Mouse (Mus musculus) hindbrain, embryonic 12.5 days (tissue): ENCODE results near the gene Sec24b. TPM values are rescaled to one million over a fixed set of nuclear protein-coding genes. Genes with fewer than 3 reads are reported as not detected.

Experiments
- ATAC-seq: fragments of 200-750 bp; cut with Nextera tagmentation; 2 replicates; pipeline ENCODE4 v1.8.0; 2017; ENCODE audit warnings: moderate TSS enrichment; ENCODE audit not compliant: low FRiP score
- H3K27ac ChIP-seq: fragments of 300-500 bp; sonication (generic); 2 replicates; pipeline ENCODE4 v1.5.1; 2016; ENCODE audit warnings: mild to moderate bottlenecking
- H3K27me3 ChIP-seq: fragments of 300-500 bp; sonication (generic); 2 replicates; pipeline ENCODE4 v1.6.1; 2016; ENCODE audit warnings: mild to moderate bottlenecking
- H3K36me3 ChIP-seq: fragments of 300-500 bp; sonication (generic); 2 replicates; pipeline ENCODE4 v1.6.1; 2016; ENCODE audit warnings: mild to moderate bottlenecking
- H3K4me1 ChIP-seq: fragments of 300-500 bp; sonication (generic); 2 replicates; pipeline ENCODE4 v1.6.1; 2016
- H3K4me2 ChIP-seq: fragments of 300-500 bp; sonication (generic); replicated peaks from 2 replicates; pipeline ENCODE4 v1.6.1; 2016; ENCODE audit warnings: mild to moderate bottlenecking
- H3K4me3 ChIP-seq: fragments of 300-500 bp; sonication (generic); 2 replicates; pipeline ENCODE4 v1.5.1; 2016; ENCODE audit warnings: mild to moderate bottlenecking
- H3K9ac ChIP-seq: fragments of 300-500 bp; sonication (generic); 2 replicates; pipeline ENCODE4 v1.6.1; 2016; ENCODE audit warnings: mild to moderate bottlenecking, moderate library complexity
- H3K9me3 ChIP-seq: fragments of 300-500 bp; sonication (generic); replicated peaks from 2 replicates; pipeline ENCODE4 v1.6.1; 2016; ENCODE audit warnings: mild to moderate bottlenecking
- WGBS: fragments of 180-500 bp; shearing (Covaris S2); methylation state at CpG from one replicate; pipeline ENCODE4 v1.1.7; 2016; 5-methylcytosine and 5-hydroxymethylcytosine counted together
- polyA plus RNA-seq: library from polyadenylated mRNA; unstranded; fragments of >200 nt; fragmentation: Nextera tagmentation; extraction: Ambion mirVana; gene quantifications from 2 replicates; pipeline ENCODE4 v1.2.1, GENCODE M21; 2016

Sec24b gene
- polyA plus RNA-seq, 1 experiment from 2014 or later = 36.8 TPM

- H3K4me1 ChIP-seq = peaks cover 13% of the 10 kb centered on the region; the same call in 1 of the 2 replicates
- H3K4me2 ChIP-seq = no peak overlapping the region
- H3K9ac ChIP-seq = no peak overlapping the region
- H3K36me3 ChIP-seq = 0 out of 2 replicates have a peak, but pooled peaks cover 4% of the 10 kb centered on the region
- no peak overlapping the region for H3K4me3 ChIP-seq
- no peak overlapping the region for H3K27ac ChIP-seq
- no peaks in the 10 kb centered on the region for H3K27me3 ChIP-seq
- WGBS = 77% methylated on average over 6 of the region's 6 CpGs
- no peak for ATAC-seq
- H3K9me3 ChIP-seq = no peaks in the 10 kb centered on the region
Observed at GRCm38 (mm10) chr3:130052541-130053298, 8.6 kb downstream of the Sec24b start.

GRCm38 (mm10) chr3:130052116-130052515, 9.2 kb downstream of the Sec24b start:
- H3K4me3 ChIP-seq = no peak overlapping the region
- no peak for ATAC-seq
- H3K9me3 ChIP-seq = no peaks in the 10 kb centered on the region
- no peak overlapping the region for H3K27ac ChIP-seq
- no peaks in the 10 kb centered on the region for H3K27me3 ChIP-seq
- peaks cover 13% of the 10 kb centered on the region; the same call in 1 of the 2 replicates for H3K4me1 ChIP-seq
- H3K4me2 ChIP-seq = no peak overlapping the region
- H3K9ac ChIP-seq = no peak overlapping the region
- H3K36me3 ChIP-seq = 0 out of 2 replicates have a peak, but pooled peaks cover 4% of the 10 kb centered on the region
- WGBS = 87% methylated on average over 8 of the region's 8 CpGs

GRCm38 (mm10) chr3:130040711-130041110, 20.6 kb downstream of the Sec24b start:
- Histone ChIP-seq H3K36me3 (peaks cover 36% of the 10 kb centered on the region), H3K27ac (no peak overlapping the region)
- WGBS = 94% methylated on average over 5 of the region's 5 CpGs

GRCm38 (mm10) chr3:130040017-130040416, 21.3 kb downstream of the Sec24b start:
- Histone ChIP-seq H3K27me3 (no peaks in the 10 kb centered on the region), H3K9me3 (peaks cover 5% of the 10 kb centered on the region; the same call in 1 of the 2 replicates), H3K36me3 (peaks cover 43% of the 10 kb centered on the region), H3K4me3 (no peak overlapping the region), H3K27ac (no peak overlapping the region), H3K4me1 (no peaks in the 10 kb centered on the region), H3K4me2 (no peak overlapping the region), H3K9ac (no peak overlapping the region)
- WGBS = 93% methylated on average over 4 of the region's 4 CpGs
- ATAC-seq = no peak

More at GRCm38 (mm10) chr3:130040711-130041110, 20.6 kb downstream of the Sec24b start:
- no peak for ATAC-seq
- Histone ChIP-seq H3K27me3 (no peaks in the 10 kb centered on the region), H3K4me2 (no peak overlapping the region), H3K4me3 (no peak overlapping the region), H3K9ac (no peak overlapping the region), H3K9me3 (peaks cover 5% of the 10 kb centered on the region; the same call in 1 of the 2 replicates), H3K4me1 (no peaks in the 10 kb centered on the region)

GRCm38 (mm10) chr3:130028741-130029140, 32.6 kb downstream of the Sec24b start:
- H3K9ac ChIP-seq = no peak overlapping the region
- no peak overlapping the region for H3K4me2 ChIP-seq
- H3K4me1 ChIP-seq = no peaks in the 10 kb centered on the region
- H3K36me3 ChIP-seq = peaks cover 69% of the 10 kb centered on the region
- no peaks in the 10 kb centered on the region for H3K9me3 ChIP-seq
- no peak for ATAC-seq
- H3K4me3 ChIP-seq = no peak overlapping the region
- H3K27ac ChIP-seq = no peak overlapping the region
- WGBS = 98% methylated on average over 5 of the region's 5 CpGs
- H3K27me3 ChIP-seq = no peaks in the 10 kb centered on the region

- Histone ChIP-seq H3K4me2 (no peak overlapping the region), H3K27ac (no peak overlapping the region), H3K4me1 (no peaks in the 10 kb centered on the region), H3K27me3 (no peaks in the 10 kb centered on the region), H3K9me3 (no peaks in the 10 kb centered on the region), H3K36me3 (peaks cover 63% of the 10 kb centered on the region), H3K4me3 (no peak overlapping the region), H3K9ac (no peak overlapping the region)
- no peak for ATAC-seq
- WGBS = 78% methylated on average over 10 of the region's 10 CpGs
Observed at GRCm38 (mm10) chr3:130026181-130026580, 35.2 kb downstream of the Sec24b start.

GRCm38 (mm10) chr3:130025556-130025955, 35.8 kb downstream of the Sec24b start:
- H3K4me2 ChIP-seq = no peak overlapping the region
- peaks cover 59% of the 10 kb centered on the region for H3K36me3 ChIP-seq
- no peaks in the 10 kb centered on the region for H3K4me1 ChIP-seq
- H3K27ac ChIP-seq = no peak overlapping the region
- ATAC-seq = no peak
- H3K9ac ChIP-seq = no peak overlapping the region
- H3K27me3 ChIP-seq = no peaks in the 10 kb centered on the region
- 94% methylated on average over 8 of the region's 8 CpGs for WGBS
- no peaks in the 10 kb centered on the region for H3K9me3 ChIP-seq
- H3K4me3 ChIP-seq = no peak overlapping the region

GRCm38 (mm10) chr3:130012943-130013342, 48.4 kb downstream of the Sec24b start:
- H3K27ac ChIP-seq = no peak overlapping the region
- no peaks in the 10 kb centered on the region for H3K9me3 ChIP-seq
- no peaks in the 10 kb centered on the region for H3K27me3 ChIP-seq
- no peak for ATAC-seq
- H3K36me3 ChIP-seq = peaks cover 24% of the 10 kb centered on the region
- H3K9ac ChIP-seq = no peak overlapping the region
- H3K4me2 ChIP-seq = no peak overlapping the region
- WGBS = 81% methylated on average over 2 of the region's 2 CpGs
- H3K4me1 ChIP-seq = no peaks in the 10 kb centered on the region
- H3K4me3 ChIP-seq = no peak overlapping the region

- Histone ChIP-seq H3K4me3 (no peak overlapping the region), H3K36me3 (peaks cover 36% of the 10 kb centered on the region), H3K9ac (no peak overlapping the region), H3K27ac (no peak overlapping the region), H3K4me1 (no peaks in the 10 kb centered on the region), H3K4me2 (no peak overlapping the region), H3K9me3 (no peaks in the 10 kb centered on the region), H3K27me3 (no peaks in the 10 kb centered on the region)
- 89% methylated on average over 1 of the region's 1 CpGs for WGBS
- ATAC-seq = no peak
Observed at GRCm38 (mm10) chr3:130011236-130011635, 50.1 kb downstream of the Sec24b start.

GRCm38 (mm10) chr3:130006141-130006540, 55.2 kb downstream of the Sec24b start:
- ATAC-seq = no peak

GRCm38 (mm10) chr3:130000926-130001325, 60.4 kb downstream of the Sec24b start:
- Histone ChIP-seq H3K36me3 (peaks cover 89% of the 10 kb centered on the region), H3K9me3 (no peaks in the 10 kb centered on the region), H3K27me3 (no peaks in the 10 kb centered on the region), H3K9ac (no peak overlapping the region), H3K4me3 (no peak overlapping the region), H3K4me2 (no peak overlapping the region), H3K27ac (no peak overlapping the region), H3K4me1 (no peaks in the 10 kb centered on the region)
- no peak for ATAC-seq
- WGBS = 96% methylated on average over 11 of the region's 11 CpGs

More at GRCm38 (mm10) chr3:130006141-130006540, 55.2 kb downstream of the Sec24b start:
- no peak overlapping the region for H3K4me3 ChIP-seq
- no peak overlapping the region for H3K4me2 ChIP-seq
- 93% methylated on average over 7 of the region's 7 CpGs for WGBS
- no peaks in the 10 kb centered on the region for H3K9me3 ChIP-seq
- H3K9ac ChIP-seq = no peak overlapping the region
- no peaks in the 10 kb centered on the region for H3K4me1 ChIP-seq
- H3K27ac ChIP-seq = no peak overlapping the region
- H3K27me3 ChIP-seq = no peaks in the 10 kb centered on the region
- peaks cover 70% of the 10 kb centered on the region for H3K36me3 ChIP-seq

- no peak overlapping the region for H3K4me2 ChIP-seq
- 92% methylated on average over 6 of the region's 6 CpGs for WGBS
- peaks cover 90% of the 10 kb centered on the region for H3K36me3 ChIP-seq
- ATAC-seq = no peak
- no peaks in the 10 kb centered on the region for H3K4me1 ChIP-seq
- H3K9ac ChIP-seq = no peak overlapping the region
- no peaks in the 10 kb centered on the region for H3K27me3 ChIP-seq
- no peak overlapping the region for H3K27ac ChIP-seq
- H3K9me3 ChIP-seq = no peaks in the 10 kb centered on the region
- H3K4me3 ChIP-seq = no peak overlapping the region
Observed at GRCm38 (mm10) chr3:129998526-129998925, 62.8 kb downstream of the Sec24b start.

GRCm38 (mm10) chr3:129998001-129998400, 63.4 kb downstream of the Sec24b start:
- Histone ChIP-seq H3K27ac (no peak overlapping the region), H3K4me2 (no peak overlapping the region), H3K9me3 (no peaks in the 10 kb centered on the region), H3K4me1 (no peaks in the 10 kb centered on the region), H3K36me3 (peaks cover 92% of the 10 kb centered on the region), H3K9ac (no peak overlapping the region), H3K27me3 (no peaks in the 10 kb centered on the region), H3K4me3 (no peak overlapping the region)
- ATAC-seq = no peak
- 92% methylated on average over 7 of the region's 7 CpGs for WGBS
